Mouse (Mus musculus) lung, postnatal 0 days (tissue): ENCODE measurements at regions not wholly inside any gene's neighbourhood (a gene's known extent, or its start where the extent isn't known, plus 50 kb on each side); places are given as distances from the start of the nearest gene placed in this dataset.

Source experiments
- ATAC-seq: fragments of 200-750 bp; cut with Nextera tagmentation; 2 replicates; pipeline ENCODE4 v1.8.0; 2017; ENCODE audit warnings: moderate library complexity
- DNase-seq: peaks from one replicate; pipeline ENCODE4 v3.0.0-alpha.2; 2016; ENCODE audit warnings: low spot score
- H3K27ac ChIP-seq: fragments of 300-500 bp; sonication (generic); 2 replicates; pipeline ENCODE4 v1.5.1; 2014; ENCODE audit warnings: antibody characterized with exemption, mild to moderate bottlenecking, low read length, mixed read lengths
- H3K27me3 ChIP-seq: fragments of 300-500 bp; sonication (generic); replicated peaks from 2 replicates; pipeline ENCODE4 v1.6.1; 2014; ENCODE audit warnings: low read length, mixed read lengths; ENCODE audit not compliant: insufficient read depth
- H3K36me3 ChIP-seq: fragments of 300-500 bp; sonication (generic); 2 replicates; pipeline ENCODE4 v1.6.1; 2014; ENCODE audit warnings: low read length, mixed read lengths; ENCODE audit not compliant: insufficient read depth
- H3K4me1 ChIP-seq: fragments of 300-500 bp; sonication (generic); 2 replicates; pipeline ENCODE4 v1.6.1; 2014; ENCODE audit warnings: antibody characterized with exemption, low read depth, low read length, mixed read lengths; ENCODE audit not compliant: insufficient read depth
- H3K4me2 ChIP-seq: fragments of 300-500 bp; sonication (generic); replicated peaks from 2 replicates; pipeline ENCODE4 v1.6.1; 2014; ENCODE audit warnings: low read depth, mild to moderate bottlenecking, low read length, moderate library complexity, mixed read lengths
- H3K4me3 ChIP-seq: fragments of 300-500 bp; sonication (generic); 2 replicates; pipeline ENCODE4 v1.5.1; 2014; ENCODE audit warnings: low read depth, low read length
- H3K9ac ChIP-seq: fragments of 300-500 bp; sonication (generic); replicated peaks from 2 replicates; pipeline ENCODE4 v1.6.1; 2014; ENCODE audit warnings: low read depth, mild to moderate bottlenecking
- H3K9me3 ChIP-seq: fragments of 300-500 bp; sonication (generic); 2 replicates; pipeline ENCODE4 v1.6.1; 2016; ENCODE audit warnings: low read length, mixed read lengths
- CTCF ChIP-seq: IDR thresholded peaks from 2 replicates; pipeline ENCODE4 v1.5.1; 2016; ENCODE audit warnings: antibody characterized with exemption, mild to moderate bottlenecking
- EP300 ChIP-seq: IDR thresholded peaks from 2 replicates; pipeline ENCODE4 v1.6.1; 2016; ENCODE audit warnings: antibody characterized with exemption, mild to moderate bottlenecking, control low read depth
- WGBS: fragments of 180-500 bp; shearing (Covaris S2); extraction: QIAGEN DNeasy Blood & Tissue Kit; methylation state at CpG from one replicate; pipeline ENCODE4 v1.1.7; 2014; 5-methylcytosine and 5-hydroxymethylcytosine counted together

- no peak overlapping the region for H3K4me2 ChIP-seq
- H3K4me1 ChIP-seq, result no peaks in the 10 kb centered on the region
- no peaks in the 10 kb centered on the region for H3K9me3 ChIP-seq
- H3K27ac ChIP-seq, result no peak overlapping the region
- no peak for DNase-seq
- no peak overlapping the region for H3K4me3 ChIP-seq
- no peak for TF ChIP-seq EP300
- no peak for TF ChIP-seq CTCF
- ATAC-seq, result no peak
- WGBS, result 66% methylated on average over 5 of the region's 5 CpGs
- no peak overlapping the region for H3K9ac ChIP-seq
- no peaks in the 10 kb centered on the region for H3K36me3 ChIP-seq
- no peaks in the 10 kb centered on the region for H3K27me3 ChIP-seq
Measured at GRCm38 (mm10) chr8:118144546-118144945, 139.0 kb upstream of the Cdh13 start.

- H3K9me3 ChIP-seq, result no peaks in the 10 kb centered on the region
- H3K36me3 ChIP-seq, result no peaks in the 10 kb centered on the region
- ATAC-seq, result no peak
- no peak overlapping the region for H3K4me2 ChIP-seq
- no peak overlapping the region for H3K9ac ChIP-seq
- H3K27ac ChIP-seq, result no peak overlapping the region
- 88% methylated on average over 8 of the region's 8 CpGs for WGBS
- DNase-seq, result no peak
- no peaks in the 10 kb centered on the region for H3K4me1 ChIP-seq
- TF ChIP-seq CTCF (no peak), EP300 (no peak)
- no peak overlapping the region for H3K4me3 ChIP-seq
- no peaks in the 10 kb centered on the region for H3K27me3 ChIP-seq
Measured at GRCm38 (mm10) chr8:118142311-118142710, 141.2 kb upstream of the Cdh13 start.

GRCm38 (mm10) chr8:118139928-118140327 lies 143.6 kb upstream of the Cdh13 start:
- Histone ChIP-seq H3K4me1 (no peaks in the 10 kb centered on the region), H3K27ac (no peak overlapping the region), H3K9me3 (no peaks in the 10 kb centered on the region), H3K27me3 (no peaks in the 10 kb centered on the region), H3K4me2 (no peak overlapping the region), H3K4me3 (no peak overlapping the region), H3K9ac (no peak overlapping the region), H3K36me3 (no peaks in the 10 kb centered on the region)
- WGBS, result 81% methylated on average over 6 of the region's 6 CpGs
- DNase-seq (no peak), ATAC-seq (no peak)
- TF ChIP-seq CTCF (no peak), EP300 (no peak)

GRCm38 (mm10) chr8:118137846-118138245 lies 145.7 kb upstream of the Cdh13 start:
- H3K4me1 ChIP-seq, result no peaks in the 10 kb centered on the region
- no peaks in the 10 kb centered on the region for H3K36me3 ChIP-seq
- H3K4me2 ChIP-seq, result no peak overlapping the region
- no peak overlapping the region for H3K4me3 ChIP-seq
- no peaks in the 10 kb centered on the region for H3K9me3 ChIP-seq
- TF ChIP-seq CTCF, result no peak
- TF ChIP-seq EP300, result no peak
- no peak overlapping the region for H3K9ac ChIP-seq
- ATAC-seq (no peak), DNase-seq (no peak)
- WGBS, result 70% methylated on average over 3 of the region's 3 CpGs
- H3K27me3 ChIP-seq, result no peaks in the 10 kb centered on the region
- H3K27ac ChIP-seq, result no peak overlapping the region

GRCm38 (mm10) chr8:118124993-118125392 lies 158.5 kb upstream of the Cdh13 start:
- no peaks in the 10 kb centered on the region for H3K4me1 ChIP-seq
- no peaks in the 10 kb centered on the region for H3K9me3 ChIP-seq
- no peaks in the 10 kb centered on the region for H3K27me3 ChIP-seq
- no peak overlapping the region for H3K27ac ChIP-seq
- H3K4me3 ChIP-seq, result no peak overlapping the region
- no peak for ATAC-seq
- TF ChIP-seq CTCF (no peak), EP300 (no peak)
- no peak overlapping the region for H3K4me2 ChIP-seq
- no peak for DNase-seq
- 46% methylated on average over 7 of the region's 7 CpGs for WGBS
- no peaks in the 10 kb centered on the region for H3K36me3 ChIP-seq
- H3K9ac ChIP-seq, result no peak overlapping the region

GRCm38 (mm10) chr8:118114253-118114652 lies 169.3 kb upstream of the Cdh13 start:
- 77% methylated on average over 6 of the region's 8 CpGs for WGBS
- TF ChIP-seq CTCF, result no peak
- no peak for TF ChIP-seq EP300
- Histone ChIP-seq H3K4me3 (no peak overlapping the region), H3K9me3 (no peaks in the 10 kb centered on the region), H3K27me3 (no peaks in the 10 kb centered on the region), H3K4me1 (no peaks in the 10 kb centered on the region), H3K36me3 (no peaks in the 10 kb centered on the region), H3K4me2 (no peak overlapping the region), H3K27ac (no peak overlapping the region), H3K9ac (no peak overlapping the region)
- no peak for DNase-seq
- no peak for ATAC-seq

GRCm38 (mm10) chr8:118104464-118105050 lies 179.0 kb upstream of the Cdh13 start:
- Histone ChIP-seq H3K9ac (no peak overlapping the region), H3K4me3 (no peak overlapping the region), H3K36me3 (no peaks in the 10 kb centered on the region), H3K27ac (no peak overlapping the region), H3K4me2 (no peak overlapping the region), H3K4me1 (no peaks in the 10 kb centered on the region), H3K27me3 (no peaks in the 10 kb centered on the region), H3K9me3 (no peaks in the 10 kb centered on the region)
- no peak for ATAC-seq
- no peak for DNase-seq
- TF ChIP-seq EP300, result no peak
- TF ChIP-seq CTCF, result no peak
- WGBS, result 72% methylated on average over 14 of the region's 14 CpGs
